Mouse (Mus musculus): ENCODE data around the gene Uqcc2.
A peak's percentile ranks its signal among the peaks of the same experiment; 100 is the strongest.

Uqcc2 gene

DNA sequence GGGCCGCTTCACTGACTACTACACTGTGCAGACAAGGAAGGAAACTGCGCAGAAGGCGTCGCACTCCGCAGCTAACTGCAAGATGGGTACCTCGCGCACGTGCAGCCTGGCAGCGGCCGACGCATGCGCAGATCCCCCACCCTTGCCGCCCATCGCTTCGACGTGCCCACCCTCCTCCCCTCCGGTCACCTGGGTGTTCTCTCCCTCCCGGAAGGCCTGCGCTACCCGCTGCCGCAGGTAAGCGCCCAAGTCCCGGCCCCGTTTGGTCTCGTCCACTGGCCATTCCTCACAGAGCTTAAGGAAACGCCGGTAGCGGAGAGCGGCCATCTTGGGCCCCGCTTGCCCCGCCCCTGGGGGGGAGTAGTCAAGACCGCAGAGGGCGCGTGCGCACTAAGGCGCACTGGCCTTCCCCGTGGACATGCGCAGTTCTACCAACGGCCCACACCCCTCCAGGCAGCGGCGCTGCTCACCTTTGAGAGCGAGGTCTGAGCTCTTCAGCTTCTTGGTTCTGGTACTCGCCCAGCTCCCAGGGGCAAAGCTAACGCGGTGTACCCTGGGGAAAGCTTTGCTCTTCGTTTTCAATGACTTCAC, at the start of gene Uqcc2:
Gene Uqcc2, minus strand, starts transcription at position 366 of the 591 bp plus-strand sequence.
- DNase-seq (ENCODE audit: low spot score): peak; percentile 98

DNA sequence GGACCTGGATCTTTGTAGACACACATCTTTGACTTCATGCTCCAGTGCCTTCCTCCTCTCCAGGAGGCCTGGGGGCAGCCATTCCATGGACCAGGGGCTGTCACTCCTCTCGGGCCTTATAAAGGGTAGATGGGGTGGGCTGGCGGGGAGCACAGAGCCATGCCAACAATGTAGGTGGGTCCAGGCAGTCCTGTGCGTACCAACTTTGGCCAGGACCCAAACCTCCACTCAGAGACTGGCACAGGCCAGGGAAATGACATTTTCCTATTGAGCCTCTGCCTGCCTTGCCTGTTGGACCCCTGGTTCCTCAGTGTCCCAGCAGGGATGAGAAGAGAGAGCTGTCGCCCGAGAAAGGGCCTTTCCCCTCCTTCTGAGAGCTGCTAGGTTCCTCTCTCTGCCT, 48.7 kb upstream of the Uqcc2 start:
- DNase-seq (ENCODE audit: low spot score): no peak

- DNase-seq (ENCODE audit: low spot score): peak; percentile 76
These were observed 48.0 kb upstream of the Uqcc2 start for GRCm38 (mm10) chr17:27181666-27182065.

- DNase-seq (ENCODE audit: low spot score): no peak
These were observed 46.1 kb upstream of the Uqcc2 start for GRCm38 (mm10) chr17:27179681-27180280.

GRCm38 (mm10) chr17:27178427-27179177, 44.9 kb upstream of the Uqcc2 start:
- no peak for DNase-seq (ENCODE audit: low spot score)

DNA sequence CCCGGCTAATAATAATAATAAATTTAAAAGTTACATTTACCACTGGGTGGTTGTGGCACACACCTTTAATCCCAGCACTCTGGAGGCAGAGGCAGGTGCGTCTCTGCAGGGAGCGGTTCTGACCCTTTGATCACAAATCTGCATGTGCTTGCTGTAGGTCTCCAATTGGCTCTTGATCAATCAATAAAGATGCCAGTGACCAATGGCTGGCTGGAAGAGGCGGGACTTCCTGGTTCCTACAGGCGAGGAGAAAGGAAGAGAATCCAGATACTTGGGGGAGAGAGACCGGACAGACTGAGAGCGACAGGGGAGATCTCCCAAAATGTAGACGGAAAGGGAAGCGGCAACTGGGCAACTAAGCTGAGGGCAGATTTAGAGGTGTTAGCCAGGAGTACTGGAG, 44.3 kb upstream of the Uqcc2 start:
- DNase-seq (ENCODE audit: low spot score): no peak

DNA sequence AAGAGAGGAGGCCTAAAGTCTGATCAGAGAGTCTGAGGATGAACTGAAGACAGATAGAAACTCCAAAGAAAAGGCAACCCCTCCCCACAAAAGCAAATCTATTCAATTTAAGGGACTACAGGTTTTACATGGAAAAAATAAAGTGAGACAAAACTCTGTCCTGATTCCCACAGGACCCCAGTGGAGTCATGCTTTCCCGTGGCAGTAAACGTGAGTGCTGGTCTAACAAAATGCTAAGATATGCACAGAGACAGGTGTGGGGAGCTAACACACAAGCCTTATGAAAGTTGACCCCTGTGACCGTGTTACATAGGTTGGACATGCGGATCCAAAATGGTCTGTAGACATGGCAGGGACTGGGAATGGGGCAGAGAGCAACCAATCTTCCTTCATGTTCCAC, 43.0 kb upstream of the Uqcc2 start:
- no peak for DNase-seq (ENCODE audit: low spot score)

DNA sequence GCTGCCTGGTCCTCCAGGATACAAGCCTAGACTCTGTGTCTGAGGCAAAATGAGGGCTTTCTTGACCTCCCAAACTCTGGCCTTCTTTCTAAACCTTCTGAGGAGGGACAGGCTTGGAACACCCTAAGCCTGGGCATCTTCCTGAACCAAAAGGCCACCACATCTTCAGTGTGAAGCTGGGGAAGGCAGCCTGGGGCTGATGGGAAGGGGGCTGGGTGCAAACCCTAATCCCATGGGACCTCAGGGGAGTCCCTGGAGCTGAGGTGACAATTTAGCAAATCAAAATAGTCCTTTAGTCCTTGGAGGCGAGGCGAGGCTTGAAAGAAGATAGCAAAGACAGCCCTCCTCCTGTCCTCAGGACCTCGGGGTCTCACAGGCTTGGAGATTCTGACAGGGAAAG, 42.6 kb upstream of the Uqcc2 start:
- DNase-seq (ENCODE audit: low spot score): no peak

DNA sequence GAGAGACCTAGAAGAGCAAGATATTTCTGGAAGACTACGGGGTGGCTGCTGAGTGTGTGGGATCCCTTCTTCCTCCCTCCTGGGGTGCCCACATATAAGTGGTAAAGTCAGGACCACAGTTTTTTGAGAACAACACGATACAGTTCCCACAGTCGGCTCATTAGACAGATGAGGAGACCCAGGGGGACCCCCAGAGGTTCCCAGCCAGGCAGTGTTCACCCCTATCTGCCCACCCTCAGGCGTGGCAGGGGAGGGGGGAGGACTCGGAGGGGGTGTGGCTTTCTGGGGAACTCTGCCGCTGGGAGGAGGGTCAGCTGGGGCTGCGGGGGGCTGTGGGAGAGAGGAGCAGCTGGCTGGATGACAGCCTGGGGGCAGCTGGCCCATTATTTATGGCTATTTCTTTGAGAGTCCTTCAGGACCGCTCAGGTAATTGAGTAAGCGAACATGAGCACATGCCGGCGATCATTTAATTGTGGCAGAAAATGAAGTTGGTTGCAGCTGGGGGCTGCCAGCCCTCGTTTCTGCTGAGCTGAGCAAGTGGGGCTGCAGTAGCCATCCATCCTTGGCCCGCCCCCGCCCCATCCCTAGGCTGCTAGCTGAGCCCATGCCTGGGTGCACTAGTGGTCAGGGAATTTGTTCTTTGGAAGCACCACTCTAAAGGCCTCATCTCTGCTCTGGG, 41.6 kb upstream of the Uqcc2 start:
- no peak for DNase-seq (ENCODE audit: low spot score)

GRCm38 (mm10) chr17:27173715-27174114, 40.0 kb upstream of the Uqcc2 start:
- DNase-seq (ENCODE audit: low spot score): no peak

GRCm38 (mm10) chr17:27172459-27172858, 38.7 kb upstream of the Uqcc2 start:
- DNase-seq (ENCODE audit: low spot score): no peak

DNA sequence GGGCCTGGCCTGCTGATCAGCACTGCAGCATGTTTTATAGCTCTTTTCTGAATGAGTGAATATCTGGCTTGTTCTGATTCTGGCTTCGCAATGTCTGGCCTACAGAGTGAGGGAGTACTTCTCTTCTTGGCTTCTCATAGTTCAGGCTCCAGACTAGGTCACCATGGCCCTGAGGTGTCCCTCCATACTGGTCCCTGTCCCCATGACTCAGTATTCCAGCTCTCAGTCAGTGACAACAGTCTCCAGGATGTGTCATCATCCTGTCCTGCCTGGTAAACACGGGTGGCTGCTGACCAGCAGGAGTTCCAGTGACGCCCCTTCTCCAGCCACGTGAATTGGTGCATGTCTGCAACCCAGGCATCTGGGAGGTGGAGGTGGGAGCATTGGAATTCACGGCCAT, 37.4 kb upstream of the Uqcc2 start:
- no peak for DNase-seq (ENCODE audit: low spot score)

DNA sequence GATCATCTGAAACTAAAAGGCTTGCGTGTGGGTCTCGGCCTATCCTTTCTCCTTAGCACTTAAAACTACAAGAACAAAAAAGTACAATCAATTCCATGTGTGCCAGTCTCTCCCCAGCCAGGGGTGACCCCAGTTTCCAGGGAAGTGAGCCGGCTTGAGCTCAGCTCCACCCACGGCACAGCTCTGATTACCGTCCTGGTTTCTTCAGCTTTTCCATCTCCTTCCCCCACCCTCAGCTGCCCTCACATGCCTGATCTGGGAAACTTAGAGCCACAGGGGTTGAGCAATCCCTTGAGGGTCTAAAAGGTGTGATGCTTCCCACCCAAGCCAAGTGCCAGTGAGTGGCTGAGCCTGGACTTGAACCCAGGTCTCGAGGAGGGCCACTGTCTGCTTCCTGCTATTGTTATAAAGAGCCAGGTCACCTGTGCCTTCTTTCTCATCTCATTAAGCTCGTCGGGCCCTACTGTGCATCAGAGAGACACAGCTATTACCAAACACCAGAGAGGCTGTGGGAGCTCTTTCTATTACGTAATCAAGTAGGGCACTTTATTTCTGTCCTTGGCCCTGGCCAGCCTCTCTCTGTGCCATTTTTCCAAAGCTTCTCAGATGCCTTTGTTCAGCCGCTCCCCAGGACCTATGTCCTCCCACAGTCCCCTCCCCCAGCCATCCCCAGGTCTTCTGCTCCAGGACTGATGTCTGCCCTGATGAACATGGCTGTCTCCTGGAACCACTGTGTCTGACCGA, 36.4 kb upstream of the Uqcc2 start:
- DNase-seq (ENCODE audit: low spot score): peak; percentile 55

GRCm38 (mm10) chr17:27168569-27168968, 34.9 kb upstream of the Uqcc2 start:
- no peak for DNase-seq (ENCODE audit: low spot score)

DNA sequence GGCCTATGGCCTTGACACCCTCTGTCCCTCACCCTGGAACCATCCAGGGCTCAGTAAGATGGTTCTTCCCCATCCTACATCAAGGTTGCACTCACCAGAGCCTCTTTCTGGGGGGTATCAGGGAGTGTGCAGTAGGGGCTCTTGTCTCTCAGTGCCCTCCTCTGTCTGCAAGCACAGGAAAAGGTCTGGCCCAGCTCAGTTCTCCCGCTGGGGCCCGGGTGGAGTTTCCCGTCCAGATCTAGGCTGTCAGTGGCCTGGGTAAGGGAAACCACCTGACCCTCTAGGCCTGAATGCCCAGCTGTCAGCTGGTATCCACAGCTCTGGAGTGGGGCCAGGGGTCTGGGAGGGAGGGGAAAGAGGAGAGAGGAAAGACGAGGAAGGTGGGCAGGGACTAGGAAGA, 33.8 kb upstream of the Uqcc2 start, which contains the start of gene Ip6k3:
Gene Ip6k3, minus strand, starts transcription at position 251 of the 400 bp plus-strand sequence.
- DNase-seq (ENCODE audit: low spot score): no peak

DNA sequence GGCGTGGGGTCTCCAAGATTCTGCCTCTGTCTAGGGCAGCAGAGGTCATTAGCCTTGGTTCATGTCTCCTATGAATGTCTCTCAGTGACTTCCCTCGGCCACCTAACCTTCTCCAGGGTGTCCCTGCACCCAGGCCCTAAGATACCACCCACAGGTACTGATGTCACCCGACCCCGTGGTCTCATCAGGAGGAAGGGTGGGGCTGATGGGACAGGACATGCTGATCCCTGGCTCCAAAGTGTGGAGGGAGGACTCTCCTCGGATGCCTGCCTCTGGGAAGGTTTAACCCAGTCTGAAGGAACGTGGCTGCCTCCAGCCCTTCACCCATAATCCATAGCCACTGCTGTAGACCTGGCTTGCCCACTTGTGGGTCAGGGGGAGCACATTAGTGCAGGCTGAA, 33.2 kb upstream of the Uqcc2 start:
- no peak for DNase-seq (ENCODE audit: low spot score)

- peak; percentile 63 for DNase-seq (ENCODE audit: low spot score)
These were observed 31.5 kb upstream of the Uqcc2 start for GRCm38 (mm10) chr17:27165054-27165773.

- peak; percentile 92 for DNase-seq (ENCODE audit: low spot score)
These were observed 27.2 kb upstream of the Uqcc2 start for GRCm38 (mm10) chr17:27160905-27161304.

DNA sequence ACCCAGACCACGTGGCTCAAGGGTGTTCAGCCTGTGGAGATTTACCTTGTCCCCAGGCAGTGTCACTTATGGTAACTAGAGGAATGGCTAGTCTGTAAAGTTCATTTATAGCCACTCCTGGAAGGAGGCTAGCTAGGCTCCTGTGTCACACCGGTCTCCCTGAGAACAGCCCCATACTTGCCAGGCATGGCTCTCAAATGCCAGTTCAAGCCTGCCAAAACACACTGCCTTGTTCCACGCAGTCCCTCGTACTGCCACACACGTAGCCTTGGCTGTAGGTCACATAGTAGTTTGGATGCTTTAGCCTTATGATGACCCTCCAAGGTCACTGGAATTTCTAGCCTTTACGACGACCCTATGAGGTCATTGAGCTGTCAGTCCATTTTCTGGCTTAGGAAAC, 25.5 kb upstream of the Uqcc2 start:
- DNase-seq (ENCODE audit: low spot score): no peak

- no peak for DNase-seq (ENCODE audit: low spot score)
These were observed 24.7 kb upstream of the Uqcc2 start for GRCm38 (mm10) chr17:27158439-27158838.

DNA sequence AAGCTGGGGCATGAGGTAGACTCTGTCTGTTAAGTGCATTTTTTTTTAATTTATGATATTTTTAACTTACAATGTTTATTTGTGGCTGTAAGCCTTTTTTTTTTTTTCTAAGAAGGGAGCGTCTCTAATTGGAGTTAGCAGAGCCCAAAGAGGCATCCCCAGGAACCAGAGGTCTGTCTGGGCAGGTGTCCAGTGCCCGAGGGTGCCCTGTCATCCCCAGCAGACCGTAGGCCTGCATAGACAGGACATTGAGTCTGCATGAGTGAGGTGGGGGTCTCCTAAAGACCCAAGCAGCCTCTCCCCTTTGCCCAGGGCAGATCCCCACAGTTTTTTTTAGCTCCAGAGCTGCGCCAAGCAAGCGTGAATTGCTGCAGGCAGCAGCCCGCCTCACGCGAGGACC, 22.0 kb upstream of the Uqcc2 start:
- DNase-seq (ENCODE audit: low spot score): no peak
